Mouse (Mus musculus): ENCODE data around the gene Neurod2. TPM values are rescaled to one million over a fixed set of nuclear protein-coding genes. Genes with fewer than 3 reads are reported as not detected.

Neurod2 gene
- polyA plus RNA-seq, 1 experiment, result not detected

- Histone ChIP-seq H3K4me3 (ENCODE audit: insufficient read depth, low read depth, low read length) (peak overlapping the region; percentile 25), H3K27ac (replicated peaks; ENCODE audit: low read depth, low read length) (peak overlapping the region; percentile 83)
Measured at GRCm38 (mm10) chr11:98360866-98361521, 31.5 kb upstream of the Neurod2 start.

GRCm38 (mm10) chr11:98358161-98359083, 29.0 kb upstream of the Neurod2 start, which contains the start of gene Stard3:
Gene Stard3 (plus strand): TSS chr11:98358368.
- Histone ChIP-seq H3K4me3 (ENCODE audit: insufficient read depth, low read depth, low read length) (peak within 1 kb of the TSS; percentile 95), H3K27ac (replicated peaks; ENCODE audit: low read depth, low read length) (peak within 1 kb of the TSS; percentile 96), H3K4me1 (ENCODE audit: control insufficient read depth, insufficient read depth, insufficient read length, low read length) (peaks cover 34% of the 10 kb centered on the region)

More at GRCm38 (mm10) chr11:98360866-98361521, 31.5 kb upstream of the Neurod2 start:
- peaks cover 34% of the 10 kb centered on the region for H3K4me1 ChIP-seq (ENCODE audit: control insufficient read depth, insufficient read depth, insufficient read length, low read length)

- Histone ChIP-seq H3K4me3 (ENCODE audit: insufficient read depth, low read depth, low read length) (peak overlapping the region; percentile 63), H3K4me1 (ENCODE audit: control insufficient read depth, insufficient read depth, insufficient read length, low read length) (peaks cover 34% of the 10 kb centered on the region), H3K27ac (replicated peaks; ENCODE audit: low read depth, low read length) (peak overlapping the region; percentile 84)
Measured at GRCm38 (mm10) chr11:98357396-98358160, 28.1 kb upstream of the Neurod2 start.

- H3K4me3 ChIP-seq (ENCODE audit: insufficient read depth, low read depth, low read length), result 0 out of 2 replicates have a peak overlapping the region, but pooled peaks have one; percentile 63
Measured at GRCm38 (mm10) chr11:98356625-98357394, 27.4 kb upstream of the Neurod2 start.

GRCm38 (mm10) chr11:98355732-98356299, 26.4 kb upstream of the Neurod2 start:
- Histone ChIP-seq H3K4me3 (ENCODE audit: insufficient read depth, low read depth, low read length) (no peak overlapping the region), H3K4me1 (ENCODE audit: control insufficient read depth, insufficient read depth, insufficient read length, low read length) (peaks cover 23% of the 10 kb centered on the region), H3K27ac (replicated peaks; ENCODE audit: low read depth, low read length) (no peak overlapping the region)

More at GRCm38 (mm10) chr11:98356625-98357394, 27.4 kb upstream of the Neurod2 start:
- Histone ChIP-seq H3K4me1 (ENCODE audit: control insufficient read depth, insufficient read depth, insufficient read length, low read length) (peaks cover 32% of the 10 kb centered on the region), H3K27ac (replicated peaks; ENCODE audit: low read depth, low read length) (peak overlapping the region; percentile 84)

GRCm38 (mm10) chr11:98354445-98354844, 25.0 kb upstream of the Neurod2 start:
- H3K27ac ChIP-seq (replicated peaks; ENCODE audit: low read depth, low read length), result no peak overlapping the region
- no peak overlapping the region for H3K4me3 ChIP-seq (ENCODE audit: insufficient read depth, low read depth, low read length)
- H3K4me1 ChIP-seq (ENCODE audit: control insufficient read depth, insufficient read depth, insufficient read length, low read length), result peaks cover 17% of the 10 kb centered on the region

- Histone ChIP-seq H3K4me3 (ENCODE audit: insufficient read depth, low read depth, low read length) (no peak overlapping the region), H3K27ac (replicated peaks; ENCODE audit: low read depth, low read length) (no peak overlapping the region), H3K4me1 (ENCODE audit: control insufficient read depth, insufficient read depth, insufficient read length, low read length) (peaks cover 13% of the 10 kb centered on the region)
Measured at GRCm38 (mm10) chr11:98353651-98354211, 24.3 kb upstream of the Neurod2 start.

- H3K27ac ChIP-seq (replicated peaks; ENCODE audit: low read depth, low read length), result no peak overlapping the region
- peaks cover 11% of the 10 kb centered on the region for H3K4me1 ChIP-seq (ENCODE audit: control insufficient read depth, insufficient read depth, insufficient read length, low read length)
- no peak overlapping the region for H3K4me3 ChIP-seq (ENCODE audit: insufficient read depth, low read depth, low read length)
Measured at GRCm38 (mm10) chr11:98352272-98352990, 23.0 kb upstream of the Neurod2 start.

- Histone ChIP-seq H3K27ac (replicated peaks; ENCODE audit: low read depth, low read length) (no peak overlapping the region), H3K4me3 (ENCODE audit: insufficient read depth, low read depth, low read length) (no peak overlapping the region), H3K4me1 (ENCODE audit: control insufficient read depth, insufficient read depth, insufficient read length, low read length) (no peaks in the 10 kb centered on the region)
Measured at GRCm38 (mm10) chr11:98349308-98349707, 19.9 kb upstream of the Neurod2 start.

- H3K27ac ChIP-seq (replicated peaks; ENCODE audit: low read depth, low read length), result no peak within 1 kb of the TSS
- peak within 1 kb of the TSS; percentile 54 for H3K4me3 ChIP-seq (ENCODE audit: insufficient read depth, low read depth, low read length)
- H3K4me1 ChIP-seq (ENCODE audit: control insufficient read depth, insufficient read depth, insufficient read length, low read length), result no peaks in the 10 kb centered on the region
Measured at GRCm38 (mm10) chr11:98348083-98348961, 18.9 kb upstream of the Neurod2 start, which contains the start of gene Ppp1r1b. Gene Ppp1r1b (plus strand): TSS chr11:98348404.

GRCm38 (mm10) chr11:98347385-98348082, 18.1 kb upstream of the Neurod2 start:
- Histone ChIP-seq H3K4me1 (ENCODE audit: control insufficient read depth, insufficient read depth, insufficient read length, low read length) (no peaks in the 10 kb centered on the region), H3K4me3 (ENCODE audit: insufficient read depth, low read depth, low read length) (no peak overlapping the region), H3K27ac (replicated peaks; ENCODE audit: low read depth, low read length) (no peak overlapping the region)

- Histone ChIP-seq H3K4me3 (ENCODE audit: insufficient read depth, low read depth, low read length) (no peak overlapping the region), H3K27ac (replicated peaks; ENCODE audit: low read depth, low read length) (no peak overlapping the region), H3K4me1 (ENCODE audit: control insufficient read depth, insufficient read depth, insufficient read length, low read length) (no peaks in the 10 kb centered on the region)
Measured at GRCm38 (mm10) chr11:98346168-98346567, 16.7 kb upstream of the Neurod2 start.

All from brown adipose tissue, adult 24 weeks (tissue).